Mouse (Mus musculus) spleen, adult 2 months (tissue): ENCODE measurements around the gene Ppdpf. TPM values are rescaled to one million over a fixed set of nuclear protein-coding genes. Genes with fewer than 3 reads are reported as not detected.

ENCODE experiments used
- DNase-seq, 2 experiments: peaks; one replicate each; pipeline versions ENCODE4 v3.0.0 to v3.0.0-alpha.2; 2012 to 2021; ENCODE audit warnings: low spot score in 2 of 2, low read depth in 1 of 2
- H3K27ac ChIP-seq: fragments of 200-500 bp; 2 replicates; pipeline ENCODE4 v1.5.1; 2012; ENCODE audit warnings: low read length, inconsistent platforms; ENCODE audit not compliant: insufficient read depth
- H3K27me3 ChIP-seq: fragments of 200-500 bp; 2 replicates; pipeline ENCODE4 v1.6.1; 2012; ENCODE audit warnings: mild to moderate bottlenecking, moderate library complexity, low read length, inconsistent platforms; ENCODE audit not compliant: control insufficient read depth, insufficient read depth
- H3K36me3 ChIP-seq: fragments of 200-500 bp; 2 replicates; pipeline ENCODE4 v1.6.1; 2012; ENCODE audit warnings: mild to moderate bottlenecking, low read length, inconsistent platforms; ENCODE audit not compliant: control insufficient read depth, insufficient read depth
- H3K4me1 ChIP-seq: fragments of 200-500 bp; 2 replicates; pipeline ENCODE4 v1.6.1; 2011; ENCODE audit warnings: inconsistent platforms; ENCODE audit not compliant: control insufficient read depth, insufficient read depth, insufficient read length
- H3K4me3 ChIP-seq: fragments of 200-500 bp; 2 replicates; pipeline ENCODE4 v1.5.1; 2011; ENCODE audit warnings: mild to moderate bottlenecking, inconsistent platforms; ENCODE audit not compliant: insufficient read depth, insufficient read length; ENCODE audit errors: extremely low read depth
- CTCF ChIP-seq: fragments of 200-500 bp; IDR thresholded peaks from 2 replicates; pipeline ENCODE4 v1.5.1; 2011; ENCODE audit warnings: mild to moderate bottlenecking, inconsistent platforms; ENCODE audit not compliant: insufficient read depth, insufficient read length, insufficient replicate concordance; ENCODE audit errors: extremely low read depth
- POLR2A ChIP-seq: fragments of 200-500 bp; IDR thresholded peaks from 2 replicates; pipeline ENCODE4 v1.6.1; 2011; ENCODE audit warnings: low read depth, low read length, inconsistent platforms
- WGBS: fragments of 180-500 bp; shearing (Covaris S2); methylation state at CpG from one replicate; pipeline ENCODE4 v1.1.7; 2018; 5-methylcytosine and 5-hydroxymethylcytosine counted together
- polyA plus RNA-seq: library from polyadenylated mRNA; depleted of rRNA; stranded (reverse); fragments of >200 nt; gene quantifications from 2 replicates; pipeline ENCODE4 v1.2.3, GENCODE M21; 2012

Ppdpf gene
- polyA plus RNA-seq, 1 experiment = 135 TPM

GRCm38 (mm10) chr2:181159091-181159514 lies 27.9 kb upstream of the Ppdpf start:
- no peaks in the 10 kb centered on the region; the same call in 1 of the 2 replicates for H3K4me1 ChIP-seq
- H3K36me3 ChIP-seq = no peaks in the 10 kb centered on the region
- DNase-seq = no peak
- TF ChIP-seq POLR2A = no peak
- TF ChIP-seq CTCF = no peak
- WGBS = 51% methylated on average over 7 of the region's 7 CpGs
- no peak overlapping the region for H3K27ac ChIP-seq
- 0 out of 2 replicates have a peak, but pooled peaks cover 5% of the 10 kb centered on the region for H3K27me3 ChIP-seq
- no peak overlapping the region for H3K4me3 ChIP-seq

DNA sequence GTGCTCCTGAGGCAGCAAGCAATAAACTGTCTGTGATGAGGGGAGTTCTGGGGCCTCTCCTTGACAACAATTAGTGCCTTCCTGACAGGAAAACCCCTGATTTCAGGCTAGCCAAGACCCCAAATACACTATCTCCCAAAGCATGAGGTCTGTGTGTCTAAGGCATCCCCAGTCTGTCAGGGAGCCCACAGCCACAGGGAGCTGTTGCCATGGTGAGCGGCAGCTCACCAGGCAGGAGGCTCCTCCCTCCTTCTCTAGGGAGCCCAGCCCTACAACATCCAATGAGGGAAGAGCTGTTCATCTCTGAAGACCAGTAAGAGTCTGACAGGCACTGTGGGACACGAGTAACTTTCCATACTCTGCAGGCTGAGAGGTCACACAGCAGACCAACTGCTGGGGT lies 27.3 kb upstream of the Ppdpf start:
- H3K4me1 ChIP-seq = no peaks in the 10 kb centered on the region; the same call in 1 of the 2 replicates
- H3K27me3 ChIP-seq = 0 out of 2 replicates have a peak, but pooled peaks cover 5% of the 10 kb centered on the region
- no peak for DNase-seq
- 43% methylated on average over 2 of the region's 2 CpGs for WGBS
- TF ChIP-seq CTCF = no peak
- no peak for TF ChIP-seq POLR2A
- no peaks in the 10 kb centered on the region for H3K36me3 ChIP-seq
- no peak overlapping the region for H3K27ac ChIP-seq
- H3K4me3 ChIP-seq = no peak overlapping the region

- Histone ChIP-seq H3K27ac (no peak overlapping the region), H3K4me1 (no peaks in the 10 kb centered on the region; the same call in 1 of the 2 replicates), H3K27me3 (0 out of 2 replicates have a peak, but pooled peaks cover 5% of the 10 kb centered on the region), H3K4me3 (no peak overlapping the region), H3K36me3 (no peaks in the 10 kb centered on the region)
- 31% methylated on average over 4 of the region's 4 CpGs for WGBS
- TF ChIP-seq CTCF = no peak
- no peak for TF ChIP-seq POLR2A
- DNase-seq = no peak
These were observed 26.2 kb upstream of the Ppdpf start for GRCm38 (mm10) chr2:181160821-181161220.

GRCm38 (mm10) chr2:181166469-181166868 lies 20.6 kb upstream of the Ppdpf start:
- no peak for TF ChIP-seq POLR2A
- no peak for TF ChIP-seq CTCF
- Histone ChIP-seq H3K4me3 (no peak overlapping the region), H3K4me1 (no peaks in the 10 kb centered on the region), H3K36me3 (no peaks in the 10 kb centered on the region), H3K27ac (no peak overlapping the region), H3K27me3 (no peaks in the 10 kb centered on the region)
- WGBS = 80% methylated on average over 5 of the region's 5 CpGs
- no peak for DNase-seq

DNA sequence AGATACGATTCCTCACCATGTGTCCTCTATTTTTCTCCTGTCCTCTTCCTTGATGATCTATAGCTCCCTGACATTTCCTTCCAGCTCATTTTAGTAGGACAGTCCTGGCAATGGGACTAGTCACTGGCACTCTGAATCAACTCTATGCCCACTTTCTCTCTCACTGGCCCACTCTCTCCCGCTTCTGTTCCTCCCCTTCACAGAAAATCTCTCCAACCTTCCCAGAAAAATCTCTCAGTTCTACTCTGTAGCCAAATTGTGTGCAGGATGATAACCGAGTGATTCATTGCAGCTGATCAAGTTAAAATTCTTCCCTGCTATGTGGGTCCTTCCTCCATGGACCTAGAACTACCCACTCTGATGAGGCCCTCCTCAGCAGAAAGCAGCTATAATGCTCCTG lies 12.4 kb upstream of the Ppdpf start:
- Histone ChIP-seq H3K4me3 (no peak overlapping the region), H3K27me3 (no peaks in the 10 kb centered on the region; the same call in 1 of the 2 replicates), H3K27ac (no peak overlapping the region), H3K36me3 (no peaks in the 10 kb centered on the region), H3K4me1 (no peaks in the 10 kb centered on the region)
- TF ChIP-seq POLR2A = no peak
- no peak for TF ChIP-seq CTCF
- DNase-seq = no peak
- WGBS = 83% methylated on average over 3 of the region's 3 CpGs

- TF ChIP-seq CTCF (no peak), POLR2A (no peak)
- WGBS = 70% methylated on average over 3 of the region's 3 CpGs
- DNase-seq = no peak
- no peaks in the 10 kb centered on the region for H3K4me1 ChIP-seq
- no peak overlapping the region for H3K4me3 ChIP-seq
- H3K36me3 ChIP-seq = no peaks in the 10 kb centered on the region
- no peak overlapping the region for H3K27ac ChIP-seq
- no peaks in the 10 kb centered on the region; the same call in 1 of the 2 replicates for H3K27me3 ChIP-seq
These were observed 9.0 kb upstream of the Ppdpf start for GRCm38 (mm10) chr2:181178015-181178414.

DNA sequence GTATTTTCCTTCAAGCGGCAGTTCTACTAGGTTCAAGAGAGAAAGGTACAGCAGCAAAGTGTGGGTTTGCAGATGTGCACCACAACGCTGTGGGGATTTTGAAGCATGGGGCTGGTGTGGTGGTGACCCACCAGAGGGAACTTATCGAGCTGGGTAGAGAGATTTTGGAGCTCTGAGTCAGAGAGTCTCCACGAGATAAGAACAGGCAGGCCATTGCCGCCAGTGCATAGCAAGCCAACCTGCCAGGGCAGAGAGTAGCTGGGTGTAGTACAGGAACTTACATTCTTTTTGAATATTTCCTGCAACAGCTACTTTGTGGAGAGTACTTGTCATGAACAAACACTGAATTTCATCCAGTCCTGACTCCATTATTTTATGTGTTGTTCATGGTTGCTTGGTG lies 8.6 kb upstream of the Ppdpf start:
- H3K36me3 ChIP-seq = no peaks in the 10 kb centered on the region
- no peak for DNase-seq
- TF ChIP-seq POLR2A = no peak
- no peak for TF ChIP-seq CTCF
- H3K27me3 ChIP-seq = no peaks in the 10 kb centered on the region; the same call in 1 of the 2 replicates
- WGBS = 62% methylated on average over 5 of the region's 5 CpGs
- no peaks in the 10 kb centered on the region for H3K4me1 ChIP-seq
- no peak overlapping the region for H3K27ac ChIP-seq
- no peak overlapping the region for H3K4me3 ChIP-seq
